Mouse (Mus musculus): Measurements from ENCODE around the gene Nacc2. TPM values are rescaled to one million over a fixed set of nuclear protein-coding genes. Genes with fewer than 3 reads are reported as not detected.
A peak's percentile ranks its signal among the peaks of the same experiment; 100 is the strongest.

Gene Nacc2
- total RNA-seq, 2 experiments from 2014 or later, result 59.8 to 61.4 TPM

GRCm38 (mm10) chr2:26080830-26081229, 42.2 kb downstream of the Nacc2 start:
- no peak overlapping the region for H3K27ac ChIP-seq
- DNase-seq (ENCODE audit: low spot score in 2 of 2), result no peak
- no peak for TF ChIP-seq CTCF (conservative IDR thresholded peaks at IDR 0.05)
- H3K4me3 ChIP-seq, result no peak overlapping the region

GRCm38 (mm10) chr2:26079409-26079808, 43.6 kb downstream of the Nacc2 start:
- TF ChIP-seq CTCF (conservative IDR thresholded peaks at IDR 0.05), result no peak
- no peak overlapping the region for H3K4me3 ChIP-seq
- DNase-seq (ENCODE audit: low spot score in 2 of 2), result no peak
- H3K27ac ChIP-seq, result no peak overlapping the region

GRCm38 (mm10) chr2:26077068-26077467, 46.0 kb downstream of the Nacc2 start:
- no peak overlapping the region for H3K27ac ChIP-seq
- DNase-seq (ENCODE audit: low spot score in 2 of 2), result no peak
- no peak overlapping the region for H3K4me3 ChIP-seq
- TF ChIP-seq CTCF (conservative IDR thresholded peaks at IDR 0.05), result no peak

GRCm38 (mm10) chr2:26076121-26076520, 46.9 kb downstream of the Nacc2 start:
- no peak overlapping the region for H3K4me3 ChIP-seq
- no peak for TF ChIP-seq CTCF (conservative IDR thresholded peaks at IDR 0.05)
- no peak for DNase-seq (ENCODE audit: low spot score in 2 of 2)
- H3K27ac ChIP-seq, result no peak overlapping the region

- H3K4me3 ChIP-seq, result no peak overlapping the region
- TF ChIP-seq CTCF (conservative IDR thresholded peaks at IDR 0.05), result no peak
- no peak overlapping the region for H3K27ac ChIP-seq
- DNase-seq (ENCODE audit: low spot score in 2 of 2), result no peak
Observed at GRCm38 (mm10) chr2:26074551-26074950, 48.5 kb downstream of the Nacc2 start.

GRCm38 (mm10) chr2:26068592-26068991, 54.4 kb downstream of the Nacc2 start:
- peak overlapping the region; percentile 60; the same call in 1 of the 2 replicates for H3K27ac ChIP-seq
- no peak for TF ChIP-seq CTCF (conservative IDR thresholded peaks at IDR 0.05)
- no peak overlapping the region for H3K4me3 ChIP-seq
- DNase-seq (ENCODE audit: low spot score in 2 of 2), result no peak

GRCm38 (mm10) chr2:26068175-26068574, 54.8 kb downstream of the Nacc2 start:
- no peak for DNase-seq (ENCODE audit: low spot score in 2 of 2)
- Histone ChIP-seq H3K4me3 (no peak overlapping the region), H3K27ac (peak overlapping the region; percentile 60)
- no peak for TF ChIP-seq CTCF (conservative IDR thresholded peaks at IDR 0.05)

GRCm38 (mm10) chr2:26066527-26066926, 56.5 kb downstream of the Nacc2 start:
- TF ChIP-seq CTCF (conservative IDR thresholded peaks at IDR 0.05), result no peak
- Histone ChIP-seq H3K4me3 (no peak overlapping the region), H3K27ac (peak overlapping the region; percentile 60; the same call in 1 of the 2 replicates)
- peak; percentile 59 to 74 for DNase-seq (ENCODE audit: low spot score in 2 of 2)

GRCm38 (mm10) chr2:26062742-26063427, 60.1 kb downstream of the Nacc2 start:
- DNase-seq (ENCODE audit: low spot score in 2 of 2), result no peak
- Histone ChIP-seq H3K27ac (no peak overlapping the region), H3K4me3 (no peak overlapping the region)
- TF ChIP-seq CTCF (conservative IDR thresholded peaks at IDR 0.05), result no peak

- Histone ChIP-seq H3K27ac (no peak overlapping the region), H3K4me3 (no peak overlapping the region)
- no peak for TF ChIP-seq CTCF (conservative IDR thresholded peaks at IDR 0.05)
- no peak for DNase-seq (ENCODE audit: low spot score in 2 of 2)
Observed at GRCm38 (mm10) chr2:26062241-26062640, 60.8 kb downstream of the Nacc2 start.

- no peak overlapping the region for H3K4me3 ChIP-seq
- H3K27ac ChIP-seq, result no peak overlapping the region
- no peak for TF ChIP-seq CTCF (conservative IDR thresholded peaks at IDR 0.05)
- peak in 1 of 2 experiments; percentile 52 for DNase-seq (ENCODE audit: low spot score in 2 of 2)
Observed at GRCm38 (mm10) chr2:26061018-26061666, 61.9 kb downstream of the Nacc2 start.

- TF ChIP-seq CTCF (conservative IDR thresholded peaks at IDR 0.05), result no peak
Observed at GRCm38 (mm10) chr2:26057053-26057452, 66.0 kb downstream of the Nacc2 start.

GRCm38 (mm10) chr2:26056226-26056625, 66.8 kb downstream of the Nacc2 start:
- H3K27ac ChIP-seq, result no peak overlapping the region
- H3K4me3 ChIP-seq, result no peak overlapping the region
- DNase-seq (ENCODE audit: low spot score in 2 of 2), result no peak
- TF ChIP-seq CTCF (conservative IDR thresholded peaks at IDR 0.05), result no peak

More at GRCm38 (mm10) chr2:26057053-26057452, 66.0 kb downstream of the Nacc2 start:
- Histone ChIP-seq H3K4me3 (no peak overlapping the region), H3K27ac (no peak overlapping the region)
- DNase-seq (ENCODE audit: low spot score in 2 of 2), result no peak

- TF ChIP-seq CTCF (conservative IDR thresholded peaks at IDR 0.05), result no peak
- no peak overlapping the region for H3K27ac ChIP-seq
- DNase-seq (ENCODE audit: low spot score in 2 of 2), result no peak
- H3K4me3 ChIP-seq, result no peak overlapping the region
Observed at GRCm38 (mm10) chr2:26055747-26056102, 67.3 kb downstream of the Nacc2 start.

Measured in layer of hippocampus, adult 2 months (tissue).